In genomic region chr3:29036146-29036545, GRCm38 (mm10) we compare ENCODE assay signal across 8 mouse cellular contexts. TPM values are rescaled to one million over a fixed set of nuclear protein-coding genes. Genes with fewer than 3 reads are reported as not detected.
DNase-seq lines count a peak whose midpoint lies in the region; ATAC-seq and TF ChIP-seq lines count a peak whose summit lies in the region.

No protein-coding gene starts in this region.

- no peak overlapping the region for H3K4me3 ChIP-seq in hindbrain, postnatal 0 days (ENCODE audit: low read length)

- 2% methylated on average over 3 of the region's 3 CpGs for WGBS in hindbrain, postnatal 0 days

- H3K27me3 ChIP-seq in hindbrain, postnatal 0 days (ENCODE audit: insufficient read depth, low read length) = no peaks in the 10 kb centered on the region

- no peak overlapping the region for H3K4me2 ChIP-seq in hindbrain, postnatal 0 days (ENCODE audit: low read depth, low read length)

- no peak overlapping the region for H3K9ac ChIP-seq in hindbrain, postnatal 0 days (replicated peaks; ENCODE audit: low read length)

- intact Hi-C loops in heart, postnatal 36 days (cut with DNase I) = loop anchor here (2.0 to 5.0 kb wide), 2 partner anchors 691 to 1526 kb away; no protein-coding TSS in a partner anchor
- intact Hi-C loops in gastrocnemius, postnatal 14 days (cut with DNase I; ENCODE audit: low total_unique reads) = no loop called here

- H3K9me3 ChIP-seq in hindbrain, postnatal 0 days (ENCODE audit: low read length) = no peaks in the 10 kb centered on the region

- H3K27ac ChIP-seq in hindbrain, postnatal 0 days = no peak overlapping the region

- peak; percentile 32 for DNase-seq in heart, postnatal 4 days
- no peak for DNase-seq in heart, postnatal 36 days
- peak; percentile 59 for DNase-seq in NIH3T3 (ENCODE audit: low read depth)
- peak; percentile 39 for DNase-seq in embryo, embryonic 11.5 days (ENCODE audit: low read depth, low spot score)
- peak; percentile 87 for DNase-seq in hindbrain, postnatal 0 days (ENCODE audit: low spot score)
- DNase-seq in mesoderm, embryonic 11.5 days (ENCODE audit: low read depth, low spot score) = peak; percentile 45
- no peak for DNase-seq in yolk sac, embryonic 10.5 days (ENCODE audit: low spot score)
- no peak for DNase-seq in gastrocnemius, postnatal 14 days

- peak; percentile 85 for TF ChIP-seq CTCF in hindbrain, postnatal 0 days (IDR thresholded peaks at IDR 0.05; ENCODE audit: low read depth)

- no peaks in the 10 kb centered on the region for H3K36me3 ChIP-seq in hindbrain, postnatal 0 days (ENCODE audit: insufficient read depth, low read length)

- ATAC-seq in hindbrain, postnatal 0 days = peak; percentile 64; the same call in 1 of the 2 replicates

- no peaks in the 10 kb centered on the region for H3K4me1 ChIP-seq in hindbrain, postnatal 0 days (ENCODE audit: insufficient read depth, low read length)

RNA-seq across cellular contexts. Expression of gene Egfem1, which starts 45.7 kb away (rescaled TPM):
- under 1 TPM; 0.14 to 0.32 TPM for total RNA-seq in heart, postnatal 4 days (2021)
- not detected for total RNA-seq in heart, postnatal 36 days (2021)
- total RNA-seq in hindbrain, postnatal 0 days (2014; rRNA removed) = 11.0 and 12.6 TPM in 2 replicates
- 4.1 and 4.5 TPM in 2 replicates for polyA plus RNA-seq in hindbrain, postnatal 0 days (2015; fragmentation: Nextera tagmentation; extraction: Ambion mirVana)
- total RNA-seq in gastrocnemius, postnatal 14 days (2021) = under 1 TPM; 0.25 to 0.29 TPM

Comparison
In these comparisons a context has a peak if more than half of its experiments do, and no peak if none do; other contexts are left out.
1. DNase-seq: peak in heart, postnatal 4 days (single experiment), NIH3T3 (single experiment), embryo, embryonic 11.5 days (single experiment), hindbrain, postnatal 0 days (single experiment) and mesoderm, embryonic 11.5 days (single experiment); none in heart, postnatal 36 days (0 of 2), yolk sac, embryonic 10.5 days (single experiment) and gastrocnemius, postnatal 14 days (single experiment).